Mouse (Mus musculus): ENCODE results near the gene Ifitm3. TPM values are rescaled to one million over a fixed set of nuclear protein-coding genes. Genes with fewer than 3 reads are reported as not detected.

The Ifitm3 gene
- polyA plus RNA-seq, 1 experiment = 1,312 TPM

DNA sequence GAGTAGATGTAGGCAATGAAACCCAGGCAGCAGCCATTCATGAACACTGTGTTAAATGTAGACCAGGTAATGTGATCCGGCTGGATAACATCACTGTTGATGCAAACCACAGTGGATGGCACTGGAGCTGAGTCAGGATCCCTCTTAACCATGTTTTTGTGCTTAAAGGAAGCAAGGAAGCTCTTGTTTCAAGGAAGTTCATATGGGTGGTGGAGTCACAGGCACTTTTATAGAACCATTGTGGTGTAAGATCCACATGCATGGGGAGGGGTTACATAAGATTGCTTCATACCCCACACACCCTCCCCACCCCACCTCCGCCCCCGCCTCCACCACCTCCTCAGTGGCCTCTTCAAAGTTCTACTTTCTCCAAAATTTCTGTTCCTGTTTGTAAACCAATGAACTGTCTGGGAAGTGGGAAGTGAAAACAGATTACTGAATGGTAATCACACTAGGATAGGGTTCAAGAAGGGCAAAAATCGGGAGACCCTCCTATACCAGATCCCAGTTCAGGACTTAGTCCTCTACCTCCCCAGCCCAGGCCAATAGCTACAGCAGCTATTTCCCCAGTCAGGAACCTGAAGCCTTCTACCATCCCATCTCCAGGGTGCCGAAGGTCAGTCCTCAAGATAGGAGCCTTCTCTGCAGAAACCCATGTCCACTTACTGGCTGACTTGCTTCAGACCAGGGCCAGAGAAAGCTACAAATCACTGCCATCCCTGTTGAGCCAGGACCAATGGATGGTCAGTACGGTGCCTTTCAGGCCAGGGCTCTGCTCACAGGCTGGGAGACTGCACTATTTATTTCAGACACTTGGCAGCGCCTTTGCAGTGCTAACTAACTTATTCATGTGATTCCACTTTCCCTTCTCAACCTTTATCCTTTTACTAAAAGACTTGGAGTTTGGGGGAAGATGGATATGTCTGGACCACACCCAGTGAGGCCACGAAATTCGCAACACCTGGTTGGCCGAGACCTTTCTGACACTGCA, 6.4 kb upstream of the Ifitm3 start:
- H3ac ChIP-seq (ENCODE audit: control insufficient read depth, insufficient read length) = no peak overlapping the region
- TF ChIP-seq CEBPB (IDR thresholded peaks at IDR 0.05; ENCODE audit: insufficient read depth, poor library complexity, severe bottlenecking) (peak; percentile 75), TCF3 (IDR thresholded peaks at IDR 0.05; ENCODE audit: insufficient read length, low read depth) (no peak)
- no peaks in the 10 kb centered on the region for H3K27me3 ChIP-seq (ENCODE audit: control insufficient read depth, insufficient read depth, insufficient read length)
- H3K36me3 ChIP-seq (ENCODE audit: control insufficient read depth, insufficient read depth) = no peaks in the 10 kb centered on the region
- H3K4me3 ChIP-seq = no peak overlapping the region
- H3K79me2 ChIP-seq (ENCODE audit: control insufficient read depth, insufficient read depth) = no peaks in the 10 kb centered on the region
- H3K4me2 ChIP-seq (ENCODE audit: low read depth) = peak overlapping the region; percentile 64

GRCm38 (mm10) chr7:141011238-141011770, 734 bp upstream of the Ifitm3 start:
- Histone ChIP-seq H3K36me3 (ENCODE audit: control insufficient read depth, insufficient read depth) (no peaks in the 10 kb centered on the region), H3K4me3 (peak overlapping the region; percentile 82)

GRCm38 (mm10) chr7:141009665-141010064, 905 bp downstream of the Ifitm3 start:
- Histone ChIP-seq H3K36me3 (ENCODE audit: control insufficient read depth, insufficient read depth) (no peaks in the 10 kb centered on the region), H3K4me3 (peak overlapping the region; percentile 82), H3ac (ENCODE audit: control insufficient read depth, insufficient read length) (peak overlapping the region; percentile 28), H3K4me2 (ENCODE audit: low read depth) (peak overlapping the region; percentile 98), H3K79me2 (ENCODE audit: control insufficient read depth, insufficient read depth) (peaks cover 12% of the 10 kb centered on the region), H3K27me3 (ENCODE audit: control insufficient read depth, insufficient read depth, insufficient read length) (no peaks in the 10 kb centered on the region)
- TF ChIP-seq POLR2AphosphoS2 (IDR thresholded peaks at IDR 0.05; ENCODE audit: insufficient read length, low read depth) (peak; percentile 48), E2F4 (IDR thresholded peaks at IDR 0.05; ENCODE audit: insufficient read depth) (no peak), TCF3 (IDR thresholded peaks at IDR 0.05; ENCODE audit: insufficient read length, low read depth) (no peak), POLR2A (IDR thresholded peaks at IDR 0.05; ENCODE audit: insufficient read length, low read depth) (peak; percentile 33), USF1 (IDR thresholded peaks at IDR 0.05; ENCODE audit: low read depth) (no peak), TCF12 (IDR thresholded peaks at IDR 0.05; ENCODE audit: insufficient read depth, poor library complexity, severe bottlenecking) (no peak), CEBPB (IDR thresholded peaks at IDR 0.05; ENCODE audit: insufficient read depth, poor library complexity, severe bottlenecking) (no peak), MYOD1 (IDR thresholded peaks at IDR 0.05; ENCODE audit: control insufficient read depth in 1 of 3, insufficient read length in 2 of 3, low read depth in 2 of 3) (no peak), MYOG (IDR thresholded peaks at IDR 0.05; ENCODE audit: control insufficient read depth in 1 of 3, insufficient read depth in 1 of 3, insufficient read length in 2 of 3, low read depth in 2 of 3) (no peak), SRF (IDR thresholded peaks at IDR 0.05; ENCODE audit: control insufficient read depth, insufficient read length, low read depth) (no peak)

More at GRCm38 (mm10) chr7:141011238-141011770, 734 bp upstream of the Ifitm3 start:
- TF ChIP-seq E2F4 (IDR thresholded peaks at IDR 0.05; ENCODE audit: insufficient read depth) (no peak), SRF (IDR thresholded peaks at IDR 0.05; ENCODE audit: control insufficient read depth, insufficient read length, low read depth) (no peak), MYOD1 (IDR thresholded peaks at IDR 0.05; ENCODE audit: control insufficient read depth in 1 of 3, insufficient read length in 2 of 3, low read depth in 2 of 3) (peak in 2 of 3 experiments; percentile 60 to 85), USF1 (IDR thresholded peaks at IDR 0.05; ENCODE audit: low read depth) (no peak), MYOG (IDR thresholded peaks at IDR 0.05; ENCODE audit: control insufficient read depth in 1 of 3, insufficient read depth in 1 of 3, insufficient read length in 2 of 3, low read depth in 2 of 3) (peak in 1 of 3 experiments; percentile 76), TCF3 (IDR thresholded peaks at IDR 0.05; ENCODE audit: insufficient read length, low read depth) (no peak), MAX (IDR thresholded peaks at IDR 0.05; ENCODE audit: low read depth) (no peak), POLR2A (IDR thresholded peaks at IDR 0.05; ENCODE audit: insufficient read length, low read depth) (no peak)
- Histone ChIP-seq H3K79me2 (ENCODE audit: control insufficient read depth, insufficient read depth) (peaks cover 12% of the 10 kb centered on the region), H3ac (ENCODE audit: control insufficient read depth, insufficient read length) (no peak overlapping the region), H3K4me2 (ENCODE audit: low read depth) (peak overlapping the region; percentile 98), H3K27me3 (ENCODE audit: control insufficient read depth, insufficient read depth, insufficient read length) (no peaks in the 10 kb centered on the region)

DNA sequence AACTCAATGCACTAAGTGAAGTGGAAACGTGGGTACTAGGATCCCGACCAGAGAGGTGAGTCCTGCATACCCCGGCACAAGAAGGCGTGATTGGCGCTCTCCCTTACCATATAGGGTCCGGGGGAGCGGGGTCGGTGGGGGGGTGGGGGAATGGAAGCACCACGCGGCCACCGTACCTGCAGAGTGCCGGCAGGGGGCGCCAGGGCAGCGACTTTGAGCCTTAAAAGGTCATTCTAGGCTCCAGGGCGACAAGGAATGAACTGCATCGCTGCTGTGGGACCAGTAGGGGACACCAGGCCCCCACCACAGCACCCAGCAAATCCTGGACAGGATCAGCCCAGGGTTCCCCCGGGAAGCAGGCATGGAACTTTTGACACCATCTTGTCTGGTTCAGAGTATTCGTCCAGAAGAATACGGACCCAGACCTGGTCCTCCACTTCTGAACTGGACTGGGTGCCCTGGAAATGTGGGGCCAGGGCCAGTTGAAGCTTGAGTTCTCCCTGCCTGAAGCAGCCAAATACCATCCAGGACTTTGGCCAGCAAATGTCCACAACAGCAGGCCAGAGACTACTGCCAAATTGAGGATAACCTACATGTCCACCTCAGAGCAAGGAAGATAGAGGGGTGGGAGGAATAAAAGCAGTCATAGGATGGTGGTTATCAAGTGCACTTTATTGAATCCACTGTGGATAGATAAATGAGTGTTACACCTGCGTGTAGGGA, 1.5 kb downstream of the Ifitm3 start:
- Histone ChIP-seq H3K36me3 (ENCODE audit: control insufficient read depth, insufficient read depth) (no peaks in the 10 kb centered on the region), H3K4me2 (ENCODE audit: low read depth) (peak overlapping the region; percentile 98), H3ac (ENCODE audit: control insufficient read depth, insufficient read length) (peak overlapping the region; percentile 28), H3K27me3 (ENCODE audit: control insufficient read depth, insufficient read depth, insufficient read length) (no peaks in the 10 kb centered on the region), H3K79me2 (ENCODE audit: control insufficient read depth, insufficient read depth) (peaks cover 12% of the 10 kb centered on the region), H3K4me3 (peak overlapping the region; percentile 82)
- peak in 1 of 3 experiments; percentile 21 for TF ChIP-seq MYOD1 (IDR thresholded peaks at IDR 0.05; ENCODE audit: control insufficient read depth in 1 of 3, insufficient read length in 2 of 3, low read depth in 2 of 3)
- no peak for TF ChIP-seq MAX (IDR thresholded peaks at IDR 0.05; ENCODE audit: low read depth)
- TF ChIP-seq CEBPB (IDR thresholded peaks at IDR 0.05; ENCODE audit: insufficient read depth, poor library complexity, severe bottlenecking) = no peak
- TF ChIP-seq POLR2AphosphoS2 (IDR thresholded peaks at IDR 0.05; ENCODE audit: insufficient read length, low read depth) = peak; percentile 95
- peak; percentile 96 for TF ChIP-seq SRF (IDR thresholded peaks at IDR 0.05; ENCODE audit: control insufficient read depth, insufficient read length, low read depth)
- no peak for TF ChIP-seq USF1 (IDR thresholded peaks at IDR 0.05; ENCODE audit: low read depth)
- TF ChIP-seq POLR2A (IDR thresholded peaks at IDR 0.05; ENCODE audit: insufficient read length, low read depth) = peak; percentile 62
- no peak for TF ChIP-seq E2F4 (IDR thresholded peaks at IDR 0.05; ENCODE audit: insufficient read depth)

Data from myocyte (in vitro differentiated cells).